Mouse (Mus musculus) brain, embryonic 14.5 days (tissue): ENCODE measurements at regions not wholly inside any gene's neighbourhood (a gene's known extent, or its start where the extent isn't known, plus 50 kb on each side); places are given as distances from the start of the nearest gene placed in this dataset.

Experiments used
- CTCF ChIP-seq: fragments of 200-500 bp; IDR thresholded peaks from 2 replicates; pipeline ENCODE4 v1.5.1; 2012; ENCODE audit warnings: inconsistent platforms, mild to moderate bottlenecking, moderate library complexity, borderline replicate concordance; ENCODE audit not compliant: insufficient read depth, insufficient read length; ENCODE audit errors: extremely low read depth
- POLR2A ChIP-seq: fragments of 200-500 bp; IDR thresholded peaks from 2 replicates; pipeline ENCODE4 v1.6.1; 2012; ENCODE audit warnings: mild to moderate bottlenecking, inconsistent platforms, borderline replicate concordance; ENCODE audit not compliant: poor library complexity, insufficient read depth, insufficient read length, severe bottlenecking; ENCODE audit errors: extremely low read depth

DNA sequence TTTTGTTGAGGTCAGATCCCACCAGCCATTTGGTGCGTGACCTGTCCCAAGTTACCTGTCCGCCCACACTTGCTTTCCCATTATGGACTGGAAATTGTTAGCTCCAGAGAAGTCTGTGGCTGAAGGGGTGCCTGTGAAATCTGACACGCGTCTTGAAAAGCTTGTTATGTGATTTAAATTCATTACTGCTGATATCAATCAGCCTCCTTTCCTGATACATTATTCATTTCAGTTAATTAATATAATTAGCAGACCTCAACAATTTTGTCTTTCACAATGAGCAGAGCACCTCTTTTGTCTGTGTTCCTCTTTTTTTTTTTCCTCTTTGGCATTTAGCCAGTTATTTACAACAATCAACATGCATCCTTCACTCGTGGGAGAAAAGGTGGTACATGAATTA, 58.6 kb upstream of the Grip1 start:
- TF ChIP-seq CTCF, result no peak
- TF ChIP-seq POLR2A, result no peak
